Mouse (Mus musculus): ENCODE data around the gene Mbnl3.

- TF ChIP-seq CTCF (IDR thresholded peaks at IDR 0.05; ENCODE audit: control insufficient read depth, insufficient read depth, insufficient read length), result no peak
- no peak for TF ChIP-seq CEBPB (IDR thresholded peaks at IDR 0.05; ENCODE audit: low read depth)
- TF ChIP-seq USF1 (IDR thresholded peaks at IDR 0.05; ENCODE audit: low read depth), result no peak
- no peak for TF ChIP-seq MYOD1 (IDR thresholded peaks at IDR 0.05; ENCODE audit: control insufficient read depth, insufficient read length, low read depth)
Measured at GRCm38 (mm10) chrX:51169476-51170045, 36.8 kb downstream of the Mbnl3 start.

Data from C2C12 (cell line).